Mouse (Mus musculus) stomach, embryonic 14.5 days (tissue): ENCODE measurements at regions not wholly inside any gene's neighbourhood (a gene's known extent, or its start where the extent isn't known, plus 50 kb on each side); places are given as distances from the start of the nearest gene placed in this dataset.
A peak's percentile ranks its signal among the peaks of the same experiment; 100 is the strongest.

Experiments used
- ATAC-seq: fragments of 200-750 bp; cut with Nextera tagmentation; 2 replicates; pipeline ENCODE4 v1.8.0; 2017; ENCODE audit warnings: low read depth, moderate TSS enrichment; ENCODE audit not compliant: insufficient number of reproducible peaks, insufficient read depth, low FRiP score
- H3K27ac ChIP-seq: fragments of 300-500 bp; sonication (generic); 2 replicates; pipeline ENCODE4 v1.5.1; 2014; ENCODE audit warnings: mild to moderate bottlenecking, low read length, moderate library complexity, mixed read lengths
- H3K27me3 ChIP-seq: fragments of 300-500 bp; sonication (generic); 2 replicates; pipeline ENCODE4 v1.6.1; 2014; ENCODE audit warnings: low read length, control low read depth, mixed read lengths; ENCODE audit not compliant: control insufficient read depth, insufficient read depth
- H3K36me3 ChIP-seq: fragments of 300-500 bp; sonication (generic); 2 replicates; pipeline ENCODE4 v1.6.1; 2014; ENCODE audit warnings: mild to moderate bottlenecking, control low read depth, low read length, moderate library complexity, mixed read lengths; ENCODE audit not compliant: control insufficient read depth, insufficient read depth
- H3K4me1 ChIP-seq: fragments of 300-500 bp; sonication (generic); 2 replicates; pipeline ENCODE4 v1.6.1; 2014; ENCODE audit warnings: low read length, control low read depth, mixed read lengths; ENCODE audit not compliant: control insufficient read depth, insufficient read depth
- H3K4me2 ChIP-seq: fragments of 300-500 bp; sonication (generic); replicated peaks from 2 replicates; pipeline ENCODE4 v1.6.1; 2014; ENCODE audit warnings: low read depth, low read length, control low read depth
- H3K4me3 ChIP-seq: fragments of 300-500 bp; sonication (generic); 2 replicates; pipeline ENCODE4 v1.5.1; 2014; ENCODE audit warnings: low read depth, low read length, control low read depth
- H3K9ac ChIP-seq: fragments of 300-500 bp; sonication (generic); replicated peaks from 2 replicates; pipeline ENCODE4 v1.6.1; 2014; ENCODE audit warnings: low read depth, mild to moderate bottlenecking, control low read depth, low read length, moderate library complexity, mixed read lengths
- H3K9me3 ChIP-seq: fragments of 300-500 bp; sonication (generic); 2 replicates; pipeline ENCODE4 v1.6.1; 2016; ENCODE audit warnings: low read depth, low read length, control low read depth; ENCODE audit not compliant: control insufficient read depth
- WGBS: fragments of 180-500 bp; shearing (Covaris S2); extraction: QIAGEN DNeasy Blood & Tissue Kit; methylation state at CpG from one replicate; pipeline ENCODE4 v1.1.7; 2014; 5-methylcytosine and 5-hydroxymethylcytosine counted together

DNA sequence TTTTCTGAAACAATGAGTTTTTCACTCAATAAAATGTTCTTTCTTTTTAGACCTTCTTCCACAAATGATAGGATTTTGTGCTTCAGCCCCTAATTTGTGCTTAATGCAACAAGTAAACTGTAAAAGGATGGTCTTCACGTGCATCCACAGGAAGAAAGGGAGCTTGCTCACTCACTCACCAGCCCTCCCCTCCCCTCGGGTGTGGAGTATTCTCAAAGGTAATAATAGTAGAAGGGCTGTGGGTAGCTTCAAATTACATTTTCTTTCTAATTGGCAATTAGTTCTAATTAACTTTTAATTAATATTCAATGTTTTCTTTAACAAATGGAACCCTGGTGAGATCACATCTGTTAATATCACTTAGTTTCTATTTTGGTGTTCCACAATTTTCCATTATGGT lies 664.8 kb downstream of the Car8 start:
- no peaks in the 10 kb centered on the region for H3K27me3 ChIP-seq
- no peaks in the 10 kb centered on the region for H3K9me3 ChIP-seq
- ATAC-seq, result no peak
- no peaks in the 10 kb centered on the region for H3K4me1 ChIP-seq
- 63% methylated on average over 2 of the region's 2 CpGs for WGBS
- no peak overlapping the region for H3K9ac ChIP-seq
- H3K4me2 ChIP-seq, result no peak overlapping the region
- H3K36me3 ChIP-seq, result no peaks in the 10 kb centered on the region
- H3K4me3 ChIP-seq, result no peak overlapping the region
- no peak overlapping the region for H3K27ac ChIP-seq

DNA sequence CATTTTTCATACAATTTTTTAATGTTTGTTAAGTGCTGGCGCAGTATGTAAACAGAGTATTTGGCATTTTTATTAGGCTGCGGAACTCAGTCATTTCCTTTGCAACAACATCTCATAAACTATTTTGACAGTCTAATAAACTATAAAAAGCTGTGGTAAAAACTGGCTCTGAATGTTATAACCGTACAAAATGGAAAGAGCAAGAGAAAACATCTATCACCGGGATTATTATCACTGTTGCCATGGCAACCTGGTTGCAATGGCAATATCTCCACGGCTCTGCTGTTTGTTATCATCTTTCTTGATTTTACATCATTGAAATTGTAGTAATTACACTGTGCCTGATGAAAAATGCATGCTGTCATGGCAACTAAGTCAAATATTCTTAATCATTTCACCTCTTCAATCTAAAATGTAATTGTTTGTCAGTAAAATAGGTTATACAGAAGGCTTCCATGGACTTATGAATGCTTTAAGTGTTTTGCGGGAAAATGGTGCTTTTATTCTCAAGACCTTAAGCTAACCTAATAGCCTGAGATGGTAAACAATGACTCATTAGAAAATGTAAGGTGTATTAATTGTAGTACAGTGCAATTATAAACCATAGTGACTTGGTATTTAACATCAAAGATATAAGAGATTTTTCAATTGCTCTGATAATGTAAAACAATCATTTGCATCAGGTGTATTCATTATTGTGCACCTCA lies 671.0 kb downstream of the Car8 start:
- ATAC-seq, result no peak
- WGBS, result 41% methylated on average over 6 of the region's 6 CpGs
- H3K27me3 ChIP-seq, result no peaks in the 10 kb centered on the region
- H3K27ac ChIP-seq, result no peak overlapping the region
- H3K9me3 ChIP-seq, result no peaks in the 10 kb centered on the region
- no peak overlapping the region for H3K4me3 ChIP-seq
- no peaks in the 10 kb centered on the region for H3K4me1 ChIP-seq
- H3K9ac ChIP-seq, result no peak overlapping the region
- H3K36me3 ChIP-seq, result no peaks in the 10 kb centered on the region
- no peak overlapping the region for H3K4me2 ChIP-seq

DNA sequence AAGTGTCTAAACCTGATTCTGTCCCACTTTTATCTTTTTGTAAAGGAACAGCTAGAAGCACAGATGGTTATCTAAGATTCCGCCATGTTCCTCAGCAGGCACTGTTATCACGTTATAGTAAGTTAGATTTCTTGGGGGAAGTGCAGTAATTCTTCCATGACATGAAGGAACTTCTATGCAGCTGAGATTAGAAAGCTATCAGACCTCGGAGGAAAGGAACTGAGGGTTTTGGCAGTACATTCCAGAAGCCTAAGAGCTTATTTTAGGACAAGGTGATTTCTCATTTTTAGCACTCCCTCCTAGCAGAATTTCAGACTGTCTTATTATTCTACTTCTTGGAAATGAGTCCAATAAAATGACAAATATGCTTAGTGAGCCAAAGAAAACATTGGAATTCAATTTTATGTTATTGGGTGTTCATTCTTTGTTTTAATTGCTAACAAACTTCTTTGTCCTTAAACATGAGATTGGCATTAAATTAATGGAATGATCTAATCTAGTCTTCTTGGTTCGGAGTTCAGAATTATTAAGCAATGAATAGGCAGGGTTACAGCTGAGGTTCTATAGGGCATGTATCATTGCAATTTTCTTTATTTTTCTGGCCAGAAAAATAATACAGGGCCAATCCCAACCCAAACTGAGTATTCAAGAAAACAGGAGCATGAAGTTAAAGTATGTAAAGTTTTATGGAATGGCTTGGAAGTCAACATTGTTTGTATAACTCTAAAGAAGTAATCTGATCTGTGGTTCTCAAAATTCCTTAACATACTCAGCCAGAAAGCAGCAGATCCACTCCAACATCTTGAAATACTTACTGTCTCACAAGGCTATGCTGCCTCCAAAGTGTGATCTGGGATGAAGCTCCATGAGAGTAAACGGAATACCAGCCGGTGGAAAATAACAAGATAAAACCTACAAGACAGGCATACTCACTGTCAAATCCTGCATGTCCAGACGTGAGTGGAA lies 678.7 kb downstream of the Car8 start:
- no peak for ATAC-seq
- Histone ChIP-seq H3K27me3 (no peaks in the 10 kb centered on the region), H3K36me3 (no peaks in the 10 kb centered on the region), H3K27ac (peak overlapping the region; percentile 27; the same call in 1 of the 2 replicates), H3K4me3 (no peak overlapping the region), H3K4me2 (no peak overlapping the region), H3K9ac (no peak overlapping the region), H3K9me3 (no peaks in the 10 kb centered on the region), H3K4me1 (no peaks in the 10 kb centered on the region)
- 48% methylated on average over 7 of the region's 7 CpGs for WGBS

- ATAC-seq, result no peak
- Histone ChIP-seq H3K27ac (no peak overlapping the region), H3K4me1 (no peaks in the 10 kb centered on the region), H3K4me3 (no peak overlapping the region), H3K4me2 (no peak overlapping the region), H3K36me3 (no peaks in the 10 kb centered on the region), H3K9me3 (no peaks in the 10 kb centered on the region), H3K9ac (no peak overlapping the region), H3K27me3 (no peaks in the 10 kb centered on the region)
- 85% methylated on average over 2 of the region's 2 CpGs for WGBS
Observed at GRCm38 (mm10) chr4:7558721-7559120, 680.1 kb downstream of the Car8 start.

GRCm38 (mm10) chr4:7534301-7534700 lies 704.5 kb downstream of the Car8 start:
- ATAC-seq, result no peak
- H3K4me1 ChIP-seq, result no peaks in the 10 kb centered on the region
- H3K27ac ChIP-seq, result no peak overlapping the region
- H3K27me3 ChIP-seq, result no peaks in the 10 kb centered on the region
- no peak overlapping the region for H3K9ac ChIP-seq
- no peak overlapping the region for H3K4me2 ChIP-seq
- WGBS, result 71% methylated on average over 4 of the region's 4 CpGs
- H3K36me3 ChIP-seq, result no peaks in the 10 kb centered on the region
- no peaks in the 10 kb centered on the region for H3K9me3 ChIP-seq
- H3K4me3 ChIP-seq, result no peak overlapping the region

DNA sequence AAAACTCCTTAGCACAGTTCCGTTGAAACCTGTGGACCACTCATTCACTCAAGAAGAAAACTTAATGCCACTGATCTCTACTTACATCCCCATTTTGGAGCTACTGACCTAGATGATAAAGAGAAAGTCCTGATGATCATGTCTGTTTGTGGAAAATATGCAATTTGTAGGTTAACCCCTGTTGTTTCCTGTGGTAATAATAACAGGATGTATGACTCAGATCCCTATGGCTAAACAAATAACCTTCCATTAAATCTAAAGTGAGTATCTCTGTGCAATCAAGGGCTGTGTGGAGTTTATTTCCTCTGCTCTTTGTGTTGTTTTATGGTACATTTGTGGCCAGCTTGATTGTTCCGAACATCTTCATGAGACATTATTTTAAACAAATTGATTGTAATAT lies 711.1 kb downstream of the Car8 start:
- no peaks in the 10 kb centered on the region for H3K4me1 ChIP-seq
- H3K9ac ChIP-seq, result no peak overlapping the region
- H3K27ac ChIP-seq, result no peak overlapping the region
- no peak overlapping the region for H3K4me2 ChIP-seq
- H3K4me3 ChIP-seq, result no peak overlapping the region
- WGBS, result 84% methylated on average over 2 of the region's 2 CpGs
- no peaks in the 10 kb centered on the region for H3K36me3 ChIP-seq
- H3K9me3 ChIP-seq, result no peaks in the 10 kb centered on the region
- ATAC-seq, result no peak
- H3K27me3 ChIP-seq, result no peaks in the 10 kb centered on the region

DNA sequence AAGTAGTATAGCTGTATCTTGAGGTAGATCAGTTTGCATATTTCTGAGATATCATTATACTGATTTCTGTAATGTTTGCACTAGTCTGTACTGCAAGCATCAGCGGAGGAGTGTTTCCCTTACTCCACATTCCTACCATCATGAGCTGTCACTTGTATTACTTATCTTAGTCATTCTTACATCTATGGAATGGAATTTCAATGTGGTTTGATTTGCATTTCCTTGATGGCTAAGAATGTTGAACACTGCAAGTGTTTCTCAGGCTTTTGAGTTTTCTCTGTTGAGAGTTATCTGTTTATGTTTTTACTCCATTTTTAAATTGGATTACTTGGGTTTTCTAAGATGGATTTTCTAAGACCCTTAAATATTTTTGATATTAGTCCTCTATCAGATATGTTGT lies 725.8 kb downstream of the Car8 start:
- Histone ChIP-seq H3K36me3 (no peaks in the 10 kb centered on the region), H3K4me3 (no peak overlapping the region), H3K9me3 (no peaks in the 10 kb centered on the region), H3K4me2 (no peak overlapping the region), H3K9ac (no peak overlapping the region), H3K27ac (no peak overlapping the region), H3K27me3 (no peaks in the 10 kb centered on the region), H3K4me1 (no peaks in the 10 kb centered on the region)
- no peak for ATAC-seq
- 58% methylated on average over 1 of the region's 1 CpGs for WGBS

DNA sequence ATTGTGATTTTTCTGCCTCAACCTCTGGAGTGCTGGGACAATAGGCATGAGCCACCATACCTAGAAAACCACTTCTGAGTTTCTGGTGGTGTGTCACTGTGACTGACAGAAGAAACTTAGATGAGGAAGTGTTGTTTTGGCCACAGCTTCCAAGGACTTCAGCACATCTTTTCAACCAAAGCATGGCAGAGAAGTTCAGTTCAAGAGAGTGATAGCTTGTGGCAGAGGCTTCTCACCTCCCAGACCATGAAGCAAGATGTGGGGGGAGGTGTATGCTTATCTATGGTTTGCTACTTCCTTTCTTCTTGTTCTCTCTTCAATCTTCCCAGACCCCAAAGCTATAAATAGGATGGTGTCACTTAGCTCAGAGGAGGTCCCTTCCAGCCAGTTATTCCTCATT lies 753.3 kb downstream of the Car8 start:
- Histone ChIP-seq H3K27ac (no peak overlapping the region), H3K9me3 (no peaks in the 10 kb centered on the region), H3K4me3 (no peak overlapping the region), H3K4me1 (no peaks in the 10 kb centered on the region), H3K27me3 (no peaks in the 10 kb centered on the region), H3K9ac (no peak overlapping the region), H3K4me2 (no peak overlapping the region), H3K36me3 (no peaks in the 10 kb centered on the region)
- no peak for ATAC-seq
